27 mouse cellular contexts compared by ENCODE assay signal in the genomic region with DNA sequence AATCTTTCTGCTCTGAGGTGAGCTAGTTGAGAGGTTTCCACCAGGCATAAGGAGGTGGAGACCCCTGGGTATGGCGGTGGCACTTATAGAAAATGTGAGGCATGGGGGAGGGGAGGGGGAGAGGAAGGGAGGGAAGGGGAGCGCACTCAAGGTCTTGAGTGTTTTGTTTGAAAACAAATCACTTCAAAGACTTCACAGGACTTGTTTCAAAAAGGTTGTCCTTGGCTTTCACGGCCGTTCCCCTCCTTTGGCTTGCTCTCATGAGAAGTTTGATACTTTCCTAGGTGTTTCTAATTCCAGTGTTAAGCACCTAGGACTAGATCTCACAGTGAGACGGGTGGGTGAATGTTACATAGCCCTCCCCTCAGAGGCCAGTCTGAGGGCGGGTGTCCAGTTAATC.
"Had no signal": no experiment of that assay in that cellular context is flagged by ENCODE, and none has a peak within 500 bp of the region (broad histone marks: within the 10 kb centered on the region; RNA-seq: fewer than 3 reads in every experiment).

No protein-coding gene starts in this region.

- H3K4me1 ChIP-seq: heart, embryonic 15.5 days; hindbrain, embryonic 10.5 days; intestine, embryonic 15.5 days; liver, embryonic 13.5 days had no signal

- ATAC-seq: hindbrain, embryonic 16.5 days; inflammation-experienced regulatory T-cells, adult 6 months; intestine, embryonic 15.5 days; intestine, postnatal 0 days had no signal

- H3K4me3 ChIP-seq: gastrocnemius, adult 2 months; heart, adult 2 months; heart, embryonic 13.5 days; heart, embryonic 15.5 days; hindbrain, embryonic 10.5 days; intestine, embryonic 15.5 days; layer of hippocampus, adult 2 months; left cerebral cortex, adult 2 months; limb, embryonic 10.5 days; limb, embryonic 12.5 days; liver, embryonic 13.5 days; liver, embryonic 15.5 days had no signal

- H3K27ac ChIP-seq: gastrocnemius, adult 2 months; heart, adult 2 months; heart, embryonic 13.5 days; heart, embryonic 15.5 days; hindbrain, embryonic 10.5 days; hindbrain, embryonic 14.5 days; intestine, embryonic 15.5 days; layer of hippocampus, adult 2 months; left cerebral cortex, adult 2 months; limb, embryonic 10.5 days; limb, embryonic 12.5 days; liver, embryonic 13.5 days; liver, embryonic 15.5 days had no signal

- H3K9me3 ChIP-seq: heart, embryonic 13.5 days; heart, embryonic 15.5 days; hindbrain, embryonic 10.5 days; intestine, embryonic 15.5 days; limb, embryonic 10.5 days; limb, embryonic 12.5 days; liver, embryonic 13.5 days; liver, embryonic 15.5 days had no signal

- H3K4me2 ChIP-seq: heart, embryonic 11.5 days; heart, embryonic 13.5 days; heart, embryonic 15.5 days; hindbrain, embryonic 14.5 days; intestine, embryonic 15.5 days; limb, embryonic 12.5 days; liver, embryonic 11.5 days; liver, embryonic 13.5 days; liver, embryonic 15.5 days had no signal

- H3K36me3 ChIP-seq: heart, embryonic 13.5 days; heart, embryonic 15.5 days; hindbrain, embryonic 10.5 days; intestine, embryonic 15.5 days; limb, embryonic 10.5 days; limb, embryonic 12.5 days; liver, embryonic 13.5 days; liver, embryonic 15.5 days had no signal

- DNase-seq: gastrocnemius, adult 2 months; gastrocnemius, postnatal 10 days; gastrocnemius, postnatal 25 days; heart, adult 2 months; heart, postnatal 4 days; kidney, adult 18-20 months; kidney, adult 8-10 months; kidney, postnatal 10 days; kidney, postnatal 25 days; kidney, postnatal 4 days; liver; liver, embryonic 13.5 days had no signal

- H3K9ac ChIP-seq: heart, embryonic 13.5 days; heart, embryonic 15.5 days; hindbrain, embryonic 14.5 days; intestine, embryonic 15.5 days; limb, embryonic 12.5 days; liver, embryonic 13.5 days; liver, embryonic 15.5 days had no signal

- H3K27me3 ChIP-seq: heart, embryonic 13.5 days; heart, embryonic 15.5 days; intestine, embryonic 15.5 days; limb, embryonic 12.5 days; liver, embryonic 13.5 days; liver, embryonic 15.5 days had no signal
